7 mouse cellular contexts compared by ENCODE assay signal in genomic region chr15:78801971-78802741, GRCm38 (mm10). TPM values are rescaled to one million over a fixed set of nuclear protein-coding genes. Genes with fewer than 3 reads are reported as not detected.
DNase-seq lines count a peak whose midpoint lies in the region; ATAC-seq and TF ChIP-seq lines count a peak whose summit lies in the region.

No protein-coding gene starts in this region.

- H3K27me3 ChIP-seq in limb, embryonic 14.5 days (ENCODE audit: control insufficient read depth, insufficient read depth, low read length) = peaks cover 77% of the 10 kb centered on the region
- peaks cover 14% of the 10 kb centered on the region for H3K27me3 ChIP-seq in midbrain, postnatal 0 days (ENCODE audit: insufficient read depth, low read length)

- TF ChIP-seq POLR2A in limb, embryonic 14.5 days (IDR thresholded peaks at IDR 0.05; ENCODE audit: borderline replicate concordance, extremely low read depth, insufficient read depth, insufficient read length) = no peak

- no peak overlapping the region for H3K27ac ChIP-seq in limb, embryonic 14.5 days (replicated peaks; ENCODE audit: low read depth, low read length)
- H3K27ac ChIP-seq in midbrain, postnatal 0 days (ENCODE audit: low read depth, low read length) = no peak overlapping the region

- no peaks in the 10 kb centered on the region for H3K9me3 ChIP-seq in limb, embryonic 14.5 days (ENCODE audit: control insufficient read depth, low read length)
- H3K9me3 ChIP-seq in midbrain, postnatal 0 days (ENCODE audit: low read length) = no peaks in the 10 kb centered on the region

- intact Hi-C loops in heart, postnatal 10 days (cut with DNase I) = loop anchor here (2.0 kb wide), 1 partner anchor 15 kb away; no protein-coding TSS in a partner anchor

- peak overlapping the region; percentile 94 for H3K4me2 ChIP-seq in limb, embryonic 14.5 days (replicated peaks; ENCODE audit: low read depth, low read length, severe bottlenecking)
- peak overlapping the region; percentile 86 for H3K4me2 ChIP-seq in midbrain, postnatal 0 days (ENCODE audit: low read depth, low read length, poor library complexity, severe bottlenecking)

- peak overlapping the region; percentile 57 for H3K4me3 ChIP-seq in limb, embryonic 14.5 days (replicated peaks; ENCODE audit: low read length)
- H3K4me3 ChIP-seq in midbrain, postnatal 0 days (ENCODE audit: low read depth, low read length) = peak overlapping the region; percentile 51

- DNase-seq in ES-CJ7 (ENCODE audit: low read depth, low spot score) = peak; percentile 59
- DNase-seq in heart, postnatal 10 days = peak; percentile 52 to 68
- no peak for DNase-seq in limb, embryonic 14.5 days (ENCODE audit: low spot score)
- no peak for DNase-seq in midbrain, postnatal 0 days (ENCODE audit: low spot score)
- DNase-seq in spleen, adult 12 weeks (ENCODE audit: low spot score) = no peak

- H3K36me3 ChIP-seq in limb, embryonic 14.5 days (ENCODE audit: control insufficient read depth, insufficient read depth, low read length) = no peaks in the 10 kb centered on the region
- no peaks in the 10 kb centered on the region for H3K36me3 ChIP-seq in midbrain, postnatal 0 days (ENCODE audit: insufficient read depth, low read length)

- peak overlapping the region; percentile 55 for H3K9ac ChIP-seq in limb, embryonic 14.5 days (ENCODE audit: low read depth, low read length, severe bottlenecking)
- H3K9ac ChIP-seq in midbrain, postnatal 0 days (replicated peaks; ENCODE audit: low read length, poor library complexity, severe bottlenecking) = peak overlapping the region; percentile 39; the same call in 1 of the 2 replicates

- ATAC-seq in common myeloid progenitor, adult 5-6 weeks (replicated peaks; ENCODE audit: low read depth, poor library complexity, severe bottlenecking) = 0 out of 2 replicates have a peak, but pooled peaks have one; percentile 25
- ATAC-seq in limb, embryonic 14.5 days (ENCODE audit: low FRiP score, low read depth) = no peak
- ATAC-seq in midbrain, postnatal 0 days (ENCODE audit: low FRiP score) = no peak
- ATAC-seq in activated CD4-positive, CD25-positive, alpha-beta regulatory T cell, adult 4 months = no peak

- H3K4me1 ChIP-seq in limb, embryonic 14.5 days (ENCODE audit: control insufficient read depth, insufficient read depth, low read length) = peaks cover 5% of the 10 kb centered on the region; the same call in 1 of the 2 replicates
- peaks cover 5% of the 10 kb centered on the region for H3K4me1 ChIP-seq in midbrain, postnatal 0 days (ENCODE audit: insufficient read depth, low read length)

- 6% methylated on average over 56 of the region's 67 CpGs for WGBS in limb, embryonic 14.5 days
- WGBS in midbrain, postnatal 0 days = 2% methylated on average over 59 of the region's 67 CpGs

- no peak; the same call in 1 of the 2 replicates for TF ChIP-seq CTCF in midbrain, postnatal 0 days (IDR thresholded peaks at IDR 0.05)

RNA-seq across cellular contexts. Expression of gene Card10, which starts 0.7 kb away (rescaled TPM):
- not detected in 2 replicates for total RNA-seq in common myeloid progenitor, adult 5-6 weeks (2017)
- 10 to 100 TPM; 18.8 to 20.4 TPM for total RNA-seq in heart, postnatal 10 days (2021)
- 9.0 and 12.4 TPM in 2 replicates for polyA plus RNA-seq in limb, embryonic 14.5 days (2012; rRNA removed)
- polyA plus RNA-seq in limb, embryonic 14.5 days (2014; fragmentation: Nextera tagmentation; extraction: Ambion mirVana) = 4.4 and 5.1 TPM in 2 replicates
- 0.71 and 1.6 TPM in 2 replicates for total RNA-seq in midbrain, postnatal 0 days (2014; rRNA removed)
- polyA plus RNA-seq in midbrain, postnatal 0 days (2015; fragmentation: Nextera tagmentation; extraction: Ambion mirVana) = 2.2 and 2.5 TPM in 2 replicates
- polyA plus RNA-seq in activated CD4-positive, CD25-positive, alpha-beta regulatory T cell, adult 4 months (2017; shearing (Covaris generic)) = not detected

RNA-seq across cellular contexts. Expression of gene Mfng, which starts 28.9 kb away (rescaled TPM):
- total RNA-seq in common myeloid progenitor, adult 5-6 weeks (2017) = 9.2 and 13.6 TPM in 2 replicates
- total RNA-seq in heart, postnatal 10 days (2021) = 10 to 100 TPM; 19.3 to 24.0 TPM
- polyA plus RNA-seq in limb, embryonic 14.5 days (2012; rRNA removed) = 13.9 and 17.3 TPM in 2 replicates
- polyA plus RNA-seq in limb, embryonic 14.5 days (2014; fragmentation: Nextera tagmentation; extraction: Ambion mirVana) = 10.1 and 11.7 TPM in 2 replicates
- total RNA-seq in midbrain, postnatal 0 days (2014; rRNA removed) = 4.6 and 6.9 TPM in 2 replicates
- 7.6 and 8.1 TPM in 2 replicates for polyA plus RNA-seq in midbrain, postnatal 0 days (2015; fragmentation: Nextera tagmentation; extraction: Ambion mirVana)
- polyA plus RNA-seq in activated CD4-positive, CD25-positive, alpha-beta regulatory T cell, adult 4 months (2017; shearing (Covaris generic)) = 10 to 100 TPM; 47.5 to 55.4 TPM

RNA-seq across cellular contexts. Expression of gene Cdc42ep1, which starts 40.3 kb away (rescaled TPM):
- total RNA-seq in common myeloid progenitor, adult 5-6 weeks (2017) = not detected in 2 replicates
- total RNA-seq in heart, postnatal 10 days (2021) = 10 to 100 TPM; 63.9 to 68.5 TPM
- 25.2 and 34.3 TPM in 2 replicates for polyA plus RNA-seq in limb, embryonic 14.5 days (2012; rRNA removed)
- polyA plus RNA-seq in limb, embryonic 14.5 days (2014; fragmentation: Nextera tagmentation; extraction: Ambion mirVana) = 23.1 and 24.3 TPM in 2 replicates
- total RNA-seq in midbrain, postnatal 0 days (2014; rRNA removed) = 14.1 and 14.9 TPM in 2 replicates
- 14.8 and 14.9 TPM in 2 replicates for polyA plus RNA-seq in midbrain, postnatal 0 days (2015; fragmentation: Nextera tagmentation; extraction: Ambion mirVana)
- polyA plus RNA-seq in activated CD4-positive, CD25-positive, alpha-beta regulatory T cell, adult 4 months (2017; shearing (Covaris generic)) = not detected

RNA-seq across cellular contexts. Expression of gene Lgals2, which starts 53.2 kb away (rescaled TPM):
- not detected in 2 replicates for total RNA-seq in common myeloid progenitor, adult 5-6 weeks (2017)
- total RNA-seq in heart, postnatal 10 days (2021) = under 1 TPM in 1 of 2 experiments, not detected in 1; 0.64 TPM
- 0.65 and 0.72 TPM in 2 replicates for polyA plus RNA-seq in limb, embryonic 14.5 days (2012; rRNA removed)
- 0.58 TPM in 1 of 2 replicates, not detected in the other for polyA plus RNA-seq in limb, embryonic 14.5 days (2014; fragmentation: Nextera tagmentation; extraction: Ambion mirVana)
- total RNA-seq in midbrain, postnatal 0 days (2014; rRNA removed) = not detected in 2 replicates
- not detected in 2 replicates for polyA plus RNA-seq in midbrain, postnatal 0 days (2015; fragmentation: Nextera tagmentation; extraction: Ambion mirVana)
- polyA plus RNA-seq in activated CD4-positive, CD25-positive, alpha-beta regulatory T cell, adult 4 months (2017; shearing (Covaris generic)) = not detected

Comparison
In these comparisons a context has a peak if more than half of its experiments do, and no peak if none do; other contexts are left out.
1. DNase-seq: peak in ES-CJ7 (single experiment) and heart, postnatal 10 days (2 of 2); none in limb, embryonic 14.5 days (single experiment), midbrain, postnatal 0 days (single experiment) and spleen, adult 12 weeks (single experiment).
2. RNA of gene Cdc42ep1, which starts 40.3 kb away (total RNA-seq): 63.9 to 68.5 TPM in heart, postnatal 10 days and 14.1 to 14.9 TPM in midbrain, postnatal 0 days; not detected in common myeloid progenitor, adult 5-6 weeks; every median in the first group is over 10 times any median in the second.